Mouse (Mus musculus) hindbrain, embryonic 16.5 days (tissue): ENCODE data around the gene Mettl16. TPM values are rescaled to one million over a fixed set of nuclear protein-coding genes. Genes with fewer than 3 reads are reported as not detected.

Experiments
- ATAC-seq: fragments of 200-750 bp; cut with Nextera tagmentation; 2 replicates; pipeline ENCODE4 v1.8.0; 2017; ENCODE audit warnings: moderate TSS enrichment, moderate library complexity
- H3K27ac ChIP-seq: fragments of 300-500 bp; sonication (generic); 2 replicates; pipeline ENCODE4 v1.5.1; 2014; ENCODE audit warnings: low read depth, mild to moderate bottlenecking, control low read depth, low read length, moderate library complexity
- H3K27me3 ChIP-seq: fragments of 300-500 bp; sonication (generic); replicated peaks from 2 replicates; pipeline ENCODE4 v1.6.1; 2014; ENCODE audit warnings: low read length; ENCODE audit not compliant: control insufficient read depth, insufficient read depth
- H3K36me3 ChIP-seq: fragments of 300-500 bp; sonication (generic); 2 replicates; pipeline ENCODE4 v1.6.1; 2014; ENCODE audit warnings: mild to moderate bottlenecking, low read length, moderate library complexity, mixed read lengths; ENCODE audit not compliant: control insufficient read depth, insufficient read depth
- H3K4me1 ChIP-seq: fragments of 300-500 bp; sonication (generic); 2 replicates; pipeline ENCODE4 v1.6.1; 2014; ENCODE audit warnings: low read depth, low read length; ENCODE audit not compliant: control insufficient read depth, insufficient read depth
- H3K4me2 ChIP-seq: fragments of 300-500 bp; sonication (generic); 2 replicates; pipeline ENCODE4 v1.6.1; 2014; ENCODE audit warnings: mild to moderate bottlenecking, low read length, control low read depth, moderate library complexity
- H3K4me3 ChIP-seq: fragments of 300-500 bp; sonication (generic); 2 replicates; pipeline ENCODE4 v1.5.1; 2014; ENCODE audit warnings: mild to moderate bottlenecking, low read length, control low read depth, moderate library complexity
- H3K9ac ChIP-seq: fragments of 300-500 bp; sonication (generic); 2 replicates; pipeline ENCODE4 v1.6.1; 2014; ENCODE audit warnings: low read depth, mild to moderate bottlenecking, control low read depth, low read length, moderate library complexity
- H3K9me3 ChIP-seq: fragments of 300-500 bp; sonication (generic); 2 replicates; pipeline ENCODE4 v1.6.1; 2014; ENCODE audit warnings: mild to moderate bottlenecking, low read length, moderate library complexity; ENCODE audit not compliant: control insufficient read depth
- WGBS: fragments of 180-500 bp; shearing (Covaris S2); extraction: QIAGEN DNeasy Blood & Tissue Kit; methylation state at CpG from one replicate; pipeline ENCODE4 v1.1.7; 2014; 5-methylcytosine and 5-hydroxymethylcytosine counted together
- microRNA-seq: library from miRNA; unstranded; fragments of <30 nt; microRNA quantifications from one replicate; pipeline ENCODE4, GENCODE M21; 2017
- polyA plus RNA-seq: library from polyadenylated mRNA; unstranded; fragments of >200 nt; fragmentation: Nextera tagmentation; extraction: Ambion mirVana; gene quantifications from 2 replicates; pipeline ENCODE4 v1.2.1, GENCODE M21; 2015

Gene Mettl16
- polyA plus RNA-seq, 1 experiment from 2014 or later, result 52.2 TPM

- Histone ChIP-seq H3K27ac (no peak overlapping the region), H3K9ac (no peak overlapping the region), H3K27me3 (no peaks in the 10 kb centered on the region), H3K4me2 (no peak overlapping the region), H3K4me1 (peaks cover 11% of the 10 kb centered on the region), H3K9me3 (no peaks in the 10 kb centered on the region), H3K36me3 (peaks cover 11% of the 10 kb centered on the region; the same call in 1 of the 2 replicates), H3K4me3 (no peak overlapping the region)
- WGBS, result 90% methylated on average over 13 of the region's 13 CpGs
- ATAC-seq, result no peak
Observed at GRCm38 (mm10) chr11:74868046-74868760, 97.6 kb downstream of the Mettl16 start.

GRCm38 (mm10) chr11:74869603-74870002 is 99.0 kb downstream of the Mettl16 start:
- no peaks in the 10 kb centered on the region for H3K9me3 ChIP-seq
- H3K4me2 ChIP-seq, result no peak overlapping the region
- ATAC-seq, result no peak
- 0 out of 2 replicates have a peak overlapping the region, but pooled peaks have one; percentile 1 for H3K9ac ChIP-seq
- H3K4me1 ChIP-seq, result peaks cover 11% of the 10 kb centered on the region
- no peaks in the 10 kb centered on the region for H3K27me3 ChIP-seq
- 58% methylated on average over 6 of the region's 6 CpGs for WGBS
- H3K4me3 ChIP-seq, result no peak overlapping the region
- H3K36me3 ChIP-seq, result peaks cover 11% of the 10 kb centered on the region; the same call in 1 of the 2 replicates
- H3K27ac ChIP-seq, result peak overlapping the region; percentile 66

GRCm38 (mm10) chr11:74870544-74870943 is 99.9 kb downstream of the Mettl16 start:
- Histone ChIP-seq H3K4me2 (no peak overlapping the region), H3K36me3 (peaks cover 4% of the 10 kb centered on the region), H3K4me1 (peaks cover 11% of the 10 kb centered on the region), H3K9ac (no peak overlapping the region), H3K27ac (peak overlapping the region; percentile 36; the same call in 1 of the 2 replicates), H3K4me3 (no peak overlapping the region), H3K9me3 (no peaks in the 10 kb centered on the region), H3K27me3 (no peaks in the 10 kb centered on the region)
- no peak for ATAC-seq
- 69% methylated on average over 4 of the region's 4 CpGs for WGBS

GRCm38 (mm10) chr11:74870991-74871622 is 100.5 kb downstream of the Mettl16 start:
- Histone ChIP-seq H3K4me2 (peak overlapping the region; percentile 8; the same call in 1 of the 2 replicates), H3K9ac (no peak overlapping the region)

GRCm38 (mm10) chr11:74874630-74875029 is 104.0 kb downstream of the Mettl16 start:
- H3K27ac ChIP-seq, result no peak overlapping the region
- H3K4me2 ChIP-seq, result no peak overlapping the region
- H3K4me3 ChIP-seq, result no peak overlapping the region
- no peak for ATAC-seq
- WGBS, result 72% methylated on average over 3 of the region's 3 CpGs
- no peak overlapping the region for H3K9ac ChIP-seq
- no peaks in the 10 kb centered on the region for H3K27me3 ChIP-seq
- no peaks in the 10 kb centered on the region for H3K9me3 ChIP-seq
- H3K4me1 ChIP-seq, result peaks cover 20% of the 10 kb centered on the region
- H3K36me3 ChIP-seq, result no peaks in the 10 kb centered on the region; the same call in 1 of the 2 replicates

More at GRCm38 (mm10) chr11:74870991-74871622, 100.5 kb downstream of the Mettl16 start:
- no peaks in the 10 kb centered on the region for H3K9me3 ChIP-seq
- H3K4me3 ChIP-seq, result no peak overlapping the region
- H3K4me1 ChIP-seq, result peaks cover 13% of the 10 kb centered on the region
- ATAC-seq, result no peak
- no peaks in the 10 kb centered on the region for H3K27me3 ChIP-seq
- H3K36me3 ChIP-seq, result peaks cover 4% of the 10 kb centered on the region
- H3K27ac ChIP-seq, result peak overlapping the region; percentile 57
- 11% methylated on average over 12 of the region's 12 CpGs for WGBS

- no peaks in the 10 kb centered on the region for H3K9me3 ChIP-seq
Observed at GRCm38 (mm10) chr11:74876801-74877200, 106.2 kb downstream of the Mettl16 start.

More at GRCm38 (mm10) chr11:74876801-74877200, 106.2 kb downstream of the Mettl16 start:
- Histone ChIP-seq H3K27me3 (no peaks in the 10 kb centered on the region), H3K36me3 (no peaks in the 10 kb centered on the region; the same call in 1 of the 2 replicates), H3K4me3 (peak overlapping the region; percentile 21; the same call in 1 of the 2 replicates), H3K4me1 (peaks cover 12% of the 10 kb centered on the region), H3K27ac (peak overlapping the region; percentile 79), H3K4me2 (peak overlapping the region; percentile 49), H3K9ac (peak overlapping the region; percentile 40; the same call in 1 of the 2 replicates)
- under 1% methylated on average over 9 of the region's 9 CpGs for WGBS
- ATAC-seq, result peak; percentile 91

Small RNA genes within 50 kb of the gene (microRNA-seq; reads per million reads assigned to microRNA genes)
- 0.62 reads per million for gene Mir6926

Other genes starting within 250 kb of the Mettl16 start
- 13.7 and 15.0 TPM in 2 replicates for gene Rap1gap2, start 159.9 kb upstream of the Mettl16 start, polyA plus RNA-seq
- gene Ccdc92b, start 151.2 kb upstream of the Mettl16 start, polyA plus RNA-seq, result 2.5 and 2.9 TPM in 2 replicates
- 18.7 and 22.7 TPM in 2 replicates for gene Cluh, start 121.3 kb upstream of the Mettl16 start, polyA plus RNA-seq
- 46.0 and 46.8 TPM in 2 replicates for gene Pafah1b1, start 46.2 kb upstream of the Mettl16 start, polyA plus RNA-seq
- gene Mnt, start 60.1 kb downstream of the Mettl16 start, polyA plus RNA-seq, result 7.3 and 8.4 TPM in 2 replicates
- gene Sgsm2, start 126.2 kb downstream of the Mettl16 start, polyA plus RNA-seq, result 25.1 and 27.2 TPM in 2 replicates
- 26.1 and 29.6 TPM in 2 replicates for gene Tsr1, start 127.2 kb downstream of the Mettl16 start, polyA plus RNA-seq
- 11.6 and 14.0 TPM in 2 replicates for gene Smg6, start 155.0 kb downstream of the Mettl16 start, polyA plus RNA-seq
- gene Srr, start 155.1 kb downstream of the Mettl16 start, polyA plus RNA-seq, result 39.5 and 42.9 TPM in 2 replicates